Mouse (Mus musculus) heart, embryonic 10.5 days (tissue): ENCODE results near the gene Abca8a. TPM values are rescaled to one million over a fixed set of nuclear protein-coding genes. Genes with fewer than 3 reads are reported as not detected.
A peak's percentile ranks its signal among the peaks of the same experiment; 100 is the strongest.
"Not testable (repeated sequence)": the region's sequence is repeated elsewhere in the genome, so short reads cannot be mapped to it uniquely, and the experiment has no call there.

Experiments used
- DNase-seq: peaks from one replicate; pipeline ENCODE4 v3.0.0-alpha.2; 2017; ENCODE audit warnings: low spot score
- H3K27ac ChIP-seq: fragments of 300-500 bp; sonication (generic); 2 replicates; pipeline ENCODE4 v1.5.1; 2016; ENCODE audit warnings: mild to moderate bottlenecking
- H3K27me3 ChIP-seq: fragments of 300-500 bp; sonication (generic); 2 replicates; pipeline ENCODE4 v1.6.1; 2016; ENCODE audit warnings: mild to moderate bottlenecking; ENCODE audit not compliant: poor library complexity, insufficient read depth, severe bottlenecking
- H3K36me3 ChIP-seq: fragments of 300-500 bp; sonication (generic); 2 replicates; pipeline ENCODE4 v1.6.1; 2016; ENCODE audit warnings: mild to moderate bottlenecking, moderate library complexity
- H3K4me1 ChIP-seq: fragments of 300-500 bp; sonication (generic); 2 replicates; pipeline ENCODE4 v1.6.1; 2016; ENCODE audit warnings: mild to moderate bottlenecking
- H3K4me3 ChIP-seq: fragments of 300-500 bp; sonication (generic); 2 replicates; pipeline ENCODE4 v1.5.1; 2016; ENCODE audit warnings: mild to moderate bottlenecking, moderate library complexity
- H3K9me3 ChIP-seq: fragments of 300-500 bp; sonication (generic); 2 replicates; pipeline ENCODE4 v1.6.1; 2016; ENCODE audit warnings: mild to moderate bottlenecking, moderate library complexity
- WGBS: fragments of 180-500 bp; shearing (Covaris S2); methylation state at CpG from one replicate; pipeline ENCODE4 v1.1.7; 2016; 5-methylcytosine and 5-hydroxymethylcytosine counted together
- polyA plus RNA-seq: library from polyadenylated mRNA; unstranded; fragments of >200 nt; fragmentation: Nextera tagmentation; extraction: Ambion mirVana; gene quantifications from 2 replicates; pipeline ENCODE4 v1.2.1, GENCODE M21; 2016

The Abca8a gene
- polyA plus RNA-seq, 1 experiment from 2014 or later = not detected

- Histone ChIP-seq H3K4me1 (no peaks in the 10 kb centered on the region), H3K27ac (no peak overlapping the region), H3K4me3 (no peak overlapping the region), H3K36me3 (no peaks in the 10 kb centered on the region), H3K9me3 (no peaks in the 10 kb centered on the region), H3K27me3 (no peaks in the 10 kb centered on the region)
- DNase-seq = no peak
- 86% methylated on average over 2 of the region's 2 CpGs for WGBS
These were observed 58.0 kb downstream of the Abca8a start for GRCm38 (mm10) chr11:110037795-110038194.

GRCm38 (mm10) chr11:110028913-110029695, 66.7 kb downstream of the Abca8a start:
- DNase-seq = no peak
- WGBS = 70% methylated on average over 7 of the region's 7 CpGs

GRCm38 (mm10) chr11:110010836-110011546, 84.8 kb downstream of the Abca8a start:
- no peak overlapping the region for H3K4me3 ChIP-seq
- no peaks in the 10 kb centered on the region for H3K9me3 ChIP-seq
- DNase-seq = no peak
- WGBS = 62% methylated on average over 2 of the region's 2 CpGs
- no peaks in the 10 kb centered on the region for H3K4me1 ChIP-seq
- H3K27me3 ChIP-seq = no peaks in the 10 kb centered on the region
- H3K36me3 ChIP-seq = no peaks in the 10 kb centered on the region
- no peak overlapping the region for H3K27ac ChIP-seq

More at GRCm38 (mm10) chr11:110028913-110029695, 66.7 kb downstream of the Abca8a start:
- no peaks in the 10 kb centered on the region for H3K27me3 ChIP-seq
- no peak overlapping the region for H3K27ac ChIP-seq
- H3K36me3 ChIP-seq = no peaks in the 10 kb centered on the region
- 0 out of 2 replicates have a peak, but pooled peaks cover 3% of the 10 kb centered on the region for H3K4me1 ChIP-seq
- H3K9me3 ChIP-seq = no peaks in the 10 kb centered on the region
- H3K4me3 ChIP-seq = no peak overlapping the region

- no peaks in the 10 kb centered on the region for H3K36me3 ChIP-seq
- no peaks in the 10 kb centered on the region for H3K9me3 ChIP-seq
- no peaks in the 10 kb centered on the region for H3K27me3 ChIP-seq
- H3K27ac ChIP-seq = peak within 1 kb of the TSS; percentile 68
- 0 out of 2 replicates have a peak, but pooled peaks cover 6% of the 10 kb centered on the region for H3K4me1 ChIP-seq
- WGBS = under 1% methylated on average over 15 of the region's 15 CpGs
- peak; percentile 92 for DNase-seq
- H3K4me3 ChIP-seq = peak within 1 kb of the TSS; percentile 56
These were observed 100.2 kb downstream of the Abca8a start, which contains the start of gene Abca8b for GRCm38 (mm10) chr11:109995624-109996023. Gene Abca8b, minus strand, starts transcription at chr11:109995845.

GRCm38 (mm10) chr11:109995013-109995412, 100.8 kb downstream of the Abca8a start:
- H3K27ac ChIP-seq = peak overlapping the region; percentile 68
- no peaks in the 10 kb centered on the region for H3K36me3 ChIP-seq
- no peaks in the 10 kb centered on the region for H3K9me3 ChIP-seq
- H3K4me3 ChIP-seq = peak overlapping the region; percentile 56
- H3K4me1 ChIP-seq = 0 out of 2 replicates have a peak, but pooled peaks cover 6% of the 10 kb centered on the region
- H3K27me3 ChIP-seq = no peaks in the 10 kb centered on the region
- 6% methylated on average over 3 of the region's 3 CpGs for WGBS
- DNase-seq = no peak

- no peak for DNase-seq
- Histone ChIP-seq H3K4me3 (no peak overlapping the region), H3K27ac (peak overlapping the region; percentile 18; the same call in 1 of the 2 replicates), H3K36me3 (no peaks in the 10 kb centered on the region), H3K4me1 (0 out of 2 replicates have a peak, but pooled peaks cover 6% of the 10 kb centered on the region), H3K27me3 (no peaks in the 10 kb centered on the region), H3K9me3 (no peaks in the 10 kb centered on the region)
- WGBS = 43% methylated on average over 6 of the region's 6 CpGs
These were observed 101.8 kb downstream of the Abca8a start for GRCm38 (mm10) chr11:109994014-109994413.

GRCm38 (mm10) chr11:109991270-109991669, 104.5 kb downstream of the Abca8a start:
- WGBS = 74% methylated on average over 3 of the region's 3 CpGs
- Histone ChIP-seq H3K4me1 (0 out of 2 replicates have a peak, but pooled peaks cover 11% of the 10 kb centered on the region), H3K27me3 (no peaks in the 10 kb centered on the region), H3K4me3 (no peak overlapping the region), H3K36me3 (no peaks in the 10 kb centered on the region), H3K9me3 (no peaks in the 10 kb centered on the region), H3K27ac (no peak overlapping the region)
- no peak for DNase-seq

- 74% methylated on average over 2 of the region's 2 CpGs for WGBS
- no peak overlapping the region for H3K4me3 ChIP-seq
- no peaks in the 10 kb centered on the region for H3K9me3 ChIP-seq
- no peaks in the 10 kb centered on the region for H3K36me3 ChIP-seq
- no peaks in the 10 kb centered on the region for H3K27me3 ChIP-seq
- DNase-seq = no peak
- H3K4me1 ChIP-seq = 0 out of 2 replicates have a peak, but pooled peaks cover 11% of the 10 kb centered on the region
- H3K27ac ChIP-seq = no peak overlapping the region
These were observed 105.5 kb downstream of the Abca8a start for GRCm38 (mm10) chr11:109990256-109990655.

GRCm38 (mm10) chr11:109988164-109988563, 107.6 kb downstream of the Abca8a start:
- no peak for DNase-seq
- Histone ChIP-seq H3K27me3 (no peaks in the 10 kb centered on the region), H3K9me3 (no peaks in the 10 kb centered on the region), H3K4me3 (no peak overlapping the region), H3K4me1 (0 out of 2 replicates have a peak, but pooled peaks cover 4% of the 10 kb centered on the region), H3K27ac (no peak overlapping the region), H3K36me3 (no peaks in the 10 kb centered on the region)
- WGBS = 56% methylated on average over 1 of the region's 1 CpGs

- not testable (repeated sequence) for DNase-seq, H3K4me1 ChIP-seq, H3K9me3 ChIP-seq, H3K27ac ChIP-seq, H3K4me3 ChIP-seq, H3K27me3 ChIP-seq, H3K36me3 ChIP-seq
- 46% methylated on average over 11 of the region's 11 CpGs for WGBS
These were observed 108.2 kb downstream of the Abca8a start for GRCm38 (mm10) chr11:109987460-109988072.

- Histone ChIP-seq H3K4me3 (no peak overlapping the region), H3K4me1 (no peaks in the 10 kb centered on the region), H3K27me3 (no peaks in the 10 kb centered on the region), H3K27ac (no peak overlapping the region), H3K36me3 (no peaks in the 10 kb centered on the region), H3K9me3 (no peaks in the 10 kb centered on the region)
- DNase-seq = no peak
- WGBS = 85% methylated on average over 2 of the region's 2 CpGs
These were observed 113.9 kb downstream of the Abca8a start for GRCm38 (mm10) chr11:109981872-109982271.
